Mouse (Mus musculus) liver, adult (tissue): ENCODE measurements around the gene Poln.

ENCODE experiments used
- GATA4 ChIP-seq: IDR thresholded peaks from 2 replicates; pipeline ENCODE4 v1.6.1; 2014; ENCODE audit warnings: mild to moderate bottlenecking, low read length; ENCODE audit not compliant: insufficient replicate concordance

Gene Poln

DNA sequence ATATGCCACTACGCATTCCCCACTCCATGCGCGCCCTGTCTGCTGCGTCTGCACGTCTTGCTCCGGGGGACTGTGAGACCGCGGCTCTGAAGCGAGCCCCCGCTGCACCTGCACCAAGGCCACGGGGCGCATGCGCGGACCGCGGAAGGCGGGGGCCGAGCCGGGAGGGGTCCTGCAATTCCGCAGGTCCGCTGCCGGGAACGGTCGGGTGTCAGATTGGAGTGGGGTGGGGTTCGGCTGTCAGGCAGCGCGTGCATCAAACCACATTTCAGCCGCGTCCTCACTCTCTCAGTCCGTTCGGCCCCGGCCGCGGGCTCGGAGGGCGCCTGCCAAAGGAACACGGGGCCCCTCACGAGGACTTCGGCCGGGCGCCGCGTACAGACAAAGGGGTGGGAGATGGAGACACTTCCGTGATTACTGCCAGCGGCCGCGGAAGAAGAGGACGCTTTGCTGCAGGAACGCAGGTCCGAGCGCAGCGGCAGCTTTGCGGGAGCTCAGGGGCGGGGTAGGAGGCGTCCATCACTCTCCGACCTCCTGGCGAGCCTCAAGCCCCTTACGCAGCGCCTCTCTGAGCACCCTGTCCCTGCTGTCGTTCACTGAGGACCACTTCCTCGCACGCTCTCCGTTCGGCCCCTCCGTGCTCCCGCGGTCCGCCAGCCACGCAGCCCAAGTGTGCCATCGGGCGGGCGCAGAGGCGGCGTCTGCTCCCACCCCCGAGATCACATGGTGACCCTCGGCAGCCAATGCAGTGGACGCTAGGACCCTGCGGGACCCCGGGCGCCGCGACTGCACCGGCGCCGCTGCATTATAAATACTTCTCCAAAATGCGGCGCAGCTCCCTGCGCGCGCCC lies 173.2 kb downstream of the Poln start, which contains the start of gene Nat8l:
TSS of gene Nat8l (plus strand) at position 142 of the 851 bp plus-strand sequence.
- TF ChIP-seq GATA4: no peak

DNA sequence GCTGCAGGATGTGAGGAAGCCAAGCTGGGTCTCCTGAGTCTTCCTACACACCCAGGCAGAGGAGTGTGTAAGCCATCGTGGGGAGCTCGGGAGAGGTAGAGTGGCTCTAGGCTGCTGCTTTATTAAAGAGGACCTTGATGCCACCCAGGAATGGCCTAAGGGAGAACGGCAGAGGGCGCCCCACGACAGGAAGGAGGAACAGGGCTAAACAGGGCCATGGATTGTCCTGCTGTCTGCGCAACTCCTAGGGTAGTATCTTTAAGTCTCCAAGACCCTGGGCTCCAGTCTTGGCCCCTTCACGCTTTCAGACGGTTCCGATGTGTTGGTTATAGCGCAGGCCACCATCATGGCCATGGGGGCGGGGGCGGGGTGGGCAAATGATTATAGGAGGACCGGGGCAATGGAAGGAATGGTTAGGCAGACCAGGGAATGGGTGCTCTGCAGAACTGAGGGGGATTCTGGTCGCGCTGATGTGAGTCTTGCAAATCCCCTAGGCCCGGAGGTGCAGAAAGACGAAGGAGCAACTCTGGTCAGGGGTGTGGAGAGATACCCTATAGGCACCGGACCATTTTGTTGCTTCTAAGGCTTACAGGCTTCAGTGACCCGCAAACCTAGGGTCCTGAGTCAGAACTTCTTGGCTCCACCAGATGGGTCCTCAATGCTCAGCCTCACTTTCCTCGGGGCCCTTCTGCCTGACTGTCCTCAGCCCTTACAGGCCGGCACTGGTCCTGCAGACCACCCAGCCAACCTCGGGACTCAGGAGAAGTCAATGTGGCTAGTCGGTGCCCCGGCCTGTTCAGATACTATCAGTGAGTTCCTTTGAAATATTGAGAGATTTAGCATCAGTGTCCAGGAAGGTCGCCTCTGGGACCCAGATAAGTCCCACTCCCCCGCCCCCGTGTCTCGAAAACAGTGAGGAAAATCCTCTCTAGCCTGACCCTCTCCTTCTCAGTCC lies 174.3 kb downstream of the Poln start:
- no peak for TF ChIP-seq GATA4

DNA sequence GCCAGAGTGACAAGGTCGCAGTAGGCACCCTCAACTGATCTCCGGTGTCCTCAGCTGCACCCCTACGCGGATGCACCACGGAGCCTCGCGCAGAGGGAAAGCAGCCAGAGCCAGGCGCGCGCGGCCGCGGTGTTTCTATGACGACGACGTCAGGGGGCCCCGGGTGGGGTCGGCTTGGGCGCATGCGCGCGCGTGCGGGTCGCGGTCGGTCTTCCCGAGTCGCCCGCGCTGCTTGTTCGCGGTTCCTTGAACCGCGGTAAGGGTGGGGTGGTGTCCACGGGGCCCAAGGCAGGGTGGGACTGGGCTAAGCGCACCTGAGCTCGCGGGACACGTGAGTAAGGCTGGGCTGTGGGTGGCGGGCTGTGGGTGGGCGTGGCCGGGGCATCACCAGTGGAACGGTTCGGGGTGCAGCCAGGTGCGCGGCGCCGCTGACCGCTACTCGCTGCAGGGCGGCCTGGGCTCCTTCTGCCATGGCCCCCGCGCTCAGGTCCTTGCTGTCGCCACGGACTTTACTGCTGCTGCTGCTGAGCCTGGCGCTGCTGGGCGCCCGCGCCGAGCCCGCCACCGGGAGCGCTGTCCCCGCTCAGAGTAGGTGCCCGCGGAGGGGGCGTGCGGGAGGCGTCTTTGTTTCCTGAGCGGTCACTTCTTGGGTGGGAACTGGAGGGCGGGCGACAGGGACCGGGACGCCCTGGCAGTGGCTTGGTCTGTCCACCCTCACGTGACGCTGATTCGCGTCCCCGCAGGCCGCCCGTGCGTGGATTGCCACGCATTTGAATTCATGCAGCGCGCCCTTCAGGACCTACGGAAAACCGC lies 185.7 kb downstream of the Poln start, which contains the start of gene Gm1673:
TSS of gene Gm1673 (plus strand) at position 125 of the 813 bp plus-strand sequence.
- no peak for TF ChIP-seq GATA4

DNA sequence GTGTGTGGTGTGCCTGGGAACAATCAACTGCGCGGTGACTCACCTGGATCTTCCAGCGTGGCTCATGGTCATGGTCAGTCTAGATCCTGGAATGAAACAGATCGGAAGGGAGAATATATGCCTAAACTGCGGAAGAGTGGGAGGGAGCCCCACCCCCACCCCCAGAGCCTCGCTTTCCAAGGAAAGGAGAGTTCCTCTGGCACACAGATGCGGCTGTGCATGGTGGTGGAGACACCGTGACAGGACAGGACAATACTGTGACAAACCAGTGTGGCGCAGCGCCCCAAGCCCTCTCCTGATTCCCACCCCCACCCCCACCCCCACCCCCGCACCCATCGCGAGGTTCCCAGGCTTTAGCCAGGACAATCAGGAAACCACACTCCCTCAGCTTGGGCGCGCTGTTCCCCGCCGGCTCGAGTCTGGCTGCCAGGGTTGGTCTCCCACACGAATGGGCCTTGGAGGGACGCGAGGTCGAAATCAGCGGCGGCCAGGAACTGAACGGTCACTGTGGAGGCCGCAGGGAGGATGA lies 186.5 kb downstream of the Poln start:
- no peak for TF ChIP-seq GATA4

DNA sequence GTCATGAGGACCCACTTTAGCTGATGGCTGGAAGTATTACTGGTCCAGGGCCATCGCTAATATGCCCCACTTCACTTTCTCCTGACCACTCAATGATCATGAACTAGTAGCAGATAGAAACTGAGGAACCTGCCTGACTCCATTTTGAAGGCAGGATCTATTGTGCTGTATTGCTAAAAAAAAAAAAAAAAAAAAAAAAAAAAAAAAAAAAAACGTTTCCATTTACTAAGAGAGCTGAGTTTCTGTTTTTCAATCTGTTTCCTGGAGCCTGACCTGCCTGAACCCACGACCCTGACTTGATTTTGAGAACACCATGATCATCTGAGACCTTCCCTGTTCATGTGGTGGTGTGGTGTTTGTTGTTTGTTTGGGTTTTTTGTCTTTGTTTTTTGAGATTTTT lies 193.0 kb downstream of the Poln start:
- TF ChIP-seq GATA4: no peak

DNA sequence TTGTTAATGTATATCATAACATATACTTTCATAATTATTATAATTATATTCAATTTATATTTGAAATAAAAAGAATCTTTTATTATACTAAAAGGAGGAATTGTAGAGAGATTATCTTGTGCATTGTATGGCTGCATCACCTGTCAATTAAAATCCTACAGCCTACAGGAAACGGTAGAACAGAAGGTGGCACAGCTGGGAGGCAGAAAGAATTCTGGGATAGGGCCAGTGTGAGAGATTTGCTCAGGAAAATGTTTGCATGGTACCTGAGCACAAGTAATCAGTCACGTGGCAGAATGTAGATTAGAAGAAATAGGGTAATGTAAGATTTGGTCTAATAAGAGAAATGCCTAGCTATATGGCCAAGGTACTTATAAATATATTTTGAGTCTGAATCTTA lies 194.5 kb downstream of the Poln start:
- TF ChIP-seq GATA4: no peak

DNA sequence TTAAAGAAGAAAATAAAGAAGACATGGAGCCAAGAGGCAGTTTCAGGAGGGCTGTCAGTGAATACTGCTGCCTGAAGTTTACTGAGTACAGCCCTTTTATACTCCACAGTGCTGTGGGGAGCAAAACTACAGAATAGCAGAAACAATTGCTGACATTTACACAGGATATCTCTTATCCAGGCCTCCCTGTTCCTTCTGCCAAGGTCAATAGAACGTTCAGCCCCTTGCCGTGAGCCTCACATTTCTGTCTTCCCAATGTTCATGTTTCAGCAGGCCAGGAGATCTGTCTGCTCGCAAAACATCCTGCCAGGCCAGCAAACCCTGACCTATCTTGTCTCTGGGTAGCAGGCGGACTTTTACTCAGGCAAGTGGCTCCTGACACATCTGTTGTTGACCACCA lies 209.9 kb downstream of the Poln start:
- TF ChIP-seq GATA4: peak; percentile 73; the same call in 1 of the 2 replicates
